Mouse (Mus musculus) intestine, embryonic 16.5 days (tissue): ENCODE data around the gene Hist1h1c. TPM values are rescaled to one million over a fixed set of nuclear protein-coding genes. Genes with fewer than 3 reads are reported as not detected.
A peak's percentile ranks its signal among the peaks of the same experiment; 100 is the strongest.
"Not testable (repeated sequence)": the region's sequence is repeated elsewhere in the genome, so short reads cannot be mapped to it uniquely, and the experiment has no call there.

ENCODE experiments used
- ATAC-seq: fragments of 200-750 bp; cut with Nextera tagmentation; 2 replicates; pipeline ENCODE4 v1.8.0; 2017; ENCODE audit warnings: moderate TSS enrichment, moderate library complexity
- H3K27ac ChIP-seq: fragments of 300-500 bp; sonication (generic); 2 replicates; pipeline ENCODE4 v1.5.1; 2014; ENCODE audit warnings: mild to moderate bottlenecking, low read length
- H3K27me3 ChIP-seq: fragments of 300-500 bp; sonication (generic); replicated peaks from 2 replicates; pipeline ENCODE4 v1.6.1; 2014; ENCODE audit warnings: low read length, control low read depth, mixed read lengths; ENCODE audit not compliant: control insufficient read depth, insufficient read depth
- H3K36me3 ChIP-seq: fragments of 300-500 bp; sonication (generic); 2 replicates; pipeline ENCODE4 v1.6.1; 2014; ENCODE audit warnings: low read length, control low read depth; ENCODE audit not compliant: control insufficient read depth, insufficient read depth
- H3K4me1 ChIP-seq: fragments of 300-500 bp; sonication (generic); 2 replicates; pipeline ENCODE4 v1.6.1; 2014; ENCODE audit warnings: low read length, control low read depth, mixed read lengths; ENCODE audit not compliant: control insufficient read depth, insufficient read depth
- H3K4me2 ChIP-seq: fragments of 300-500 bp; sonication (generic); 2 replicates; pipeline ENCODE4 v1.6.1; 2014; ENCODE audit warnings: low read depth, low read length, control low read depth
- H3K4me3 ChIP-seq: fragments of 300-500 bp; sonication (generic); 2 replicates; pipeline ENCODE4 v1.5.1; 2014; ENCODE audit warnings: mild to moderate bottlenecking, low read length
- H3K9ac ChIP-seq: fragments of 300-500 bp; sonication (generic); 2 replicates; pipeline ENCODE4 v1.6.1; 2014; ENCODE audit warnings: low read depth, low read length
- H3K9me3 ChIP-seq: fragments of 300-500 bp; sonication (generic); 2 replicates; pipeline ENCODE4 v1.6.1; 2016; ENCODE audit warnings: low read length, control low read depth; ENCODE audit not compliant: control insufficient read depth
- WGBS: fragments of 180-500 bp; shearing (Covaris S2); extraction: QIAGEN DNeasy Blood & Tissue Kit; methylation state at CpG from one replicate; pipeline ENCODE4 v1.1.7; 2014; 5-methylcytosine and 5-hydroxymethylcytosine counted together
- polyA plus RNA-seq: library from polyadenylated mRNA; unstranded; fragments of >200 nt; fragmentation: Nextera tagmentation; extraction: Ambion mirVana; gene quantifications from 2 replicates; pipeline ENCODE4 v1.2.1, GENCODE M21; 2015

Gene Hist1h1c
- polyA plus RNA-seq, 1 experiment from 2014 or later, result 35.3 TPM

GRCm38 (mm10) chr13:23756790-23757189, 18.2 kb downstream of the Hist1h1c start, which contains the start of gene Hist1h4b:
Gene Hist1h4b, plus strand, starts transcription at chr13:23757013.
- H3K4me2 ChIP-seq, result peak within 1 kb of the TSS; percentile 67
- H3K4me1 ChIP-seq, result 0 out of 2 replicates have a peak, but pooled peaks cover 12% of the 10 kb centered on the region
- H3K36me3 ChIP-seq, result no peaks in the 10 kb centered on the region
- WGBS, result 1% methylated on average over 12 of the region's 22 CpGs
- peak; percentile 78 for ATAC-seq
- H3K4me3 ChIP-seq, result peak within 1 kb of the TSS; percentile 46
- no peaks in the 10 kb centered on the region for H3K27me3 ChIP-seq
- H3K9ac ChIP-seq, result peak within 1 kb of the TSS; percentile 68
- no peaks in the 10 kb centered on the region for H3K9me3 ChIP-seq
- peak within 1 kb of the TSS; percentile 92 for H3K27ac ChIP-seq

GRCm38 (mm10) chr13:23757211-23757773, 18.7 kb downstream of the Hist1h1c start:
- Histone ChIP-seq H3K27ac (peak overlapping the region; percentile 92), H3K4me2 (peak overlapping the region; percentile 67), H3K27me3 (no peaks in the 10 kb centered on the region), H3K36me3 (no peaks in the 10 kb centered on the region), H3K9me3 (no peaks in the 10 kb centered on the region), H3K4me3 (peak overlapping the region; percentile 46), H3K4me1 (0 out of 2 replicates have a peak, but pooled peaks cover 12% of the 10 kb centered on the region), H3K9ac (peak overlapping the region; percentile 68)
- under 1% methylated on average over 18 of the region's 23 CpGs for WGBS
- peak; percentile 6; the same call in 1 of the 2 replicates for ATAC-seq

- Histone ChIP-seq H3K9ac (no peak overlapping the region), H3K27me3 (no peaks in the 10 kb centered on the region), H3K4me1 (0 out of 2 replicates have a peak, but pooled peaks cover 12% of the 10 kb centered on the region), H3K27ac (no peak overlapping the region), H3K9me3 (no peaks in the 10 kb centered on the region), H3K36me3 (no peaks in the 10 kb centered on the region), H3K4me2 (no peak overlapping the region), H3K4me3 (no peak overlapping the region)
- 44% methylated on average over 3 of the region's 3 CpGs for WGBS
- ATAC-seq, result no peak
These were observed 19.3 kb downstream of the Hist1h1c start for GRCm38 (mm10) chr13:23757921-23758320.

- 82% methylated on average over 3 of the region's 3 CpGs for WGBS
- no peak overlapping the region for H3K4me2 ChIP-seq
- no peak for ATAC-seq
- H3K9ac ChIP-seq, result no peak overlapping the region
- H3K36me3 ChIP-seq, result no peaks in the 10 kb centered on the region
- H3K9me3 ChIP-seq, result no peaks in the 10 kb centered on the region
- peaks cover 21% of the 10 kb centered on the region for H3K4me1 ChIP-seq
- no peaks in the 10 kb centered on the region for H3K27me3 ChIP-seq
- H3K4me3 ChIP-seq, result no peak overlapping the region
- no peak overlapping the region for H3K27ac ChIP-seq
These were observed 20.7 kb downstream of the Hist1h1c start for GRCm38 (mm10) chr13:23759251-23759771.

- H3K9ac ChIP-seq, result no peak overlapping the region; the same call in 1 of the 2 replicates
- H3K4me1 ChIP-seq, result peaks cover 26% of the 10 kb centered on the region
- H3K27ac ChIP-seq, result peak overlapping the region; percentile 93
- 75% methylated on average over 1 of the region's 1 CpGs for WGBS
- peak overlapping the region; percentile 50 for H3K4me3 ChIP-seq
- no peaks in the 10 kb centered on the region for H3K9me3 ChIP-seq
- H3K4me2 ChIP-seq, result peak overlapping the region; percentile 65
- no peaks in the 10 kb centered on the region for H3K36me3 ChIP-seq
- H3K27me3 ChIP-seq, result no peaks in the 10 kb centered on the region
- ATAC-seq, result no peak
These were observed 21.3 kb downstream of the Hist1h1c start for GRCm38 (mm10) chr13:23759916-23760239.

GRCm38 (mm10) chr13:23760240-23760971, 21.8 kb downstream of the Hist1h1c start:
- Histone ChIP-seq H3K4me1 (peaks cover 26% of the 10 kb centered on the region), H3K27ac (peak overlapping the region; percentile 93), H3K4me2 (peak overlapping the region; percentile 65), H3K4me3 (peak overlapping the region; percentile 50), H3K9me3 (no peaks in the 10 kb centered on the region), H3K9ac (peak overlapping the region; percentile 64), H3K36me3 (no peaks in the 10 kb centered on the region), H3K27me3 (no peaks in the 10 kb centered on the region)
- WGBS, result 1% methylated on average over 20 of the region's 27 CpGs
- no peak; the same call in 1 of the 2 replicates for ATAC-seq

- Histone ChIP-seq H3K4me1 (peaks cover 26% of the 10 kb centered on the region), H3K27ac (peak within 1 kb of the TSS; percentile 93), H3K27me3 (no peaks in the 10 kb centered on the region), H3K36me3 (no peaks in the 10 kb centered on the region), H3K9ac (peak within 1 kb of the TSS; percentile 69), H3K4me2 (peak within 1 kb of the TSS; percentile 89), H3K4me3 (peak within 1 kb of the TSS; percentile 50), H3K9me3 (no peaks in the 10 kb centered on the region)
- peak; percentile 68 for ATAC-seq
- under 1% methylated on average over 64 of the region's 72 CpGs for WGBS
These were observed 22.6 kb downstream of the Hist1h1c start, which contains the start of gene Hist1h4a for GRCm38 (mm10) chr13:23760972-23761864. Gene Hist1h4a, minus strand, starts transcription at chr13:23761230.

- not testable (repeated sequence) for H3K27me3 ChIP-seq, H3K9me3 ChIP-seq, H3K36me3 ChIP-seq
- peak; percentile 66 for ATAC-seq
- Histone ChIP-seq H3K4me1 (peaks cover 26% of the 10 kb centered on the region), H3K27ac (peak within 1 kb of the TSS; percentile 97), H3K4me2 (peak within 1 kb of the TSS; percentile 89), H3K9ac (peak within 1 kb of the TSS; percentile 69), H3K4me3 (peak within 1 kb of the TSS; percentile 53)
- under 1% methylated on average over 27 of the region's 52 CpGs for WGBS
These were observed 23.5 kb downstream of the Hist1h1c start, which contains the start of gene Hist1h3a for GRCm38 (mm10) chr13:23761871-23762821. Gene Hist1h3a, minus strand, starts transcription at chr13:23762386.
